Mouse (Mus musculus) myocyte (in vitro differentiated cells): ENCODE results near the gene Them7.

Source experiments
- E2F4 ChIP-seq: IDR thresholded peaks from one replicate; pipeline ENCODE4 v1.6.1; 2011; ENCODE audit warnings: mild to moderate bottlenecking, control low read depth, moderate library complexity; ENCODE audit not compliant: insufficient read depth
- POLR2A ChIP-seq: IDR thresholded peaks from one replicate; pipeline ENCODE4 v1.6.1; 2011; ENCODE audit warnings: low read depth, mild to moderate bottlenecking, control low read depth, moderate library complexity; ENCODE audit not compliant: insufficient read length
- USF1 ChIP-seq: IDR thresholded peaks from one replicate; pipeline ENCODE4 v1.6.1; 2011; ENCODE audit warnings: low read depth, mild to moderate bottlenecking, control low read depth, moderate library complexity

GRCm38 (mm10) chr2:105379682-105380081, 155.6 kb downstream of the Them7 start:
- TF ChIP-seq E2F4 (no peak), POLR2A (no peak), USF1 (no peak)
